Mouse (Mus musculus): ENCODE data around the gene Atp1a1. TPM values are rescaled to one million over a fixed set of nuclear protein-coding genes. Genes with fewer than 3 reads are reported as not detected.

Gene Atp1a1
- polyA plus RNA-seq, 1 experiment from 2014 or later, result 537 TPM

GRCm38 (mm10) chr3:101590380-101590779 is 14.1 kb downstream of the Atp1a1 start:
- H3K27ac ChIP-seq (replicated peaks in 1 of 2; ENCODE audit: control insufficient read depth in 1 of 2, insufficient read depth in 1 of 2, low read depth in 2 of 2, low read length in 2 of 2), result peak overlapping the region; percentile 17 to 66; a peak in 3 of 4 replicates
- H3K4me2 ChIP-seq (ENCODE audit: low read length), result no peak overlapping the region
- H3K4me3 ChIP-seq (ENCODE audit: control insufficient read depth in 1 of 2, insufficient read depth in 1 of 2, low read depth in 1 of 2, low read length in 2 of 2), result no peak overlapping the region
- ATAC-seq (ENCODE audit: insufficient number of reproducible peaks, insufficient read depth, low FRiP score, low read depth), result no peak
- peaks cover 35 to 71% of the 10 kb centered on the region in 2 experiments for H3K4me1 ChIP-seq (ENCODE audit: control insufficient read depth in 2 of 2, insufficient read depth in 2 of 2, low read length in 2 of 2)
- H3K9ac ChIP-seq (ENCODE audit: low read length), result 0 out of 2 replicates have a peak overlapping the region, but pooled peaks have one; percentile 10
- no peaks in the 10 kb centered on the region for H3K27me3 ChIP-seq (ENCODE audit: control insufficient read depth, insufficient read depth, low read length)
- peaks cover 100% of the 10 kb centered on the region for H3K36me3 ChIP-seq (ENCODE audit: control insufficient read depth, insufficient read depth, low read length)
- 83% methylated on average over 16 of the region's 16 CpGs for WGBS
- no peaks in the 10 kb centered on the region for H3K9me3 ChIP-seq (ENCODE audit: control insufficient read depth, low read length)

- WGBS, result 38% methylated on average over 7 of the region's 7 CpGs
- 0 out of 2 replicates have a peak overlapping the region, but pooled peaks have one; percentile 11 for H3K4me2 ChIP-seq (ENCODE audit: low read length)
- H3K27ac ChIP-seq (replicated peaks in 1 of 2; ENCODE audit: control insufficient read depth in 1 of 2, insufficient read depth in 1 of 2, low read depth in 2 of 2, low read length in 2 of 2), result peak overlapping the region; percentile 69 to 85
- H3K9ac ChIP-seq (ENCODE audit: low read length), result no peak overlapping the region; the same call in 1 of the 2 replicates
- peaks cover 100% of the 10 kb centered on the region for H3K36me3 ChIP-seq (ENCODE audit: control insufficient read depth, insufficient read depth, low read length)
- no peak overlapping the region for H3K4me3 ChIP-seq (ENCODE audit: control insufficient read depth in 1 of 2, insufficient read depth in 1 of 2, low read depth in 1 of 2, low read length in 2 of 2)
- ATAC-seq (ENCODE audit: insufficient number of reproducible peaks, insufficient read depth, low FRiP score, low read depth), result 0 out of 2 replicates have a peak, but pooled peaks have one; percentile 41
- no peaks in the 10 kb centered on the region for H3K27me3 ChIP-seq (ENCODE audit: control insufficient read depth, insufficient read depth, low read length)
- peaks cover 23 to 51% of the 10 kb centered on the region in 2 experiments for H3K4me1 ChIP-seq (ENCODE audit: control insufficient read depth in 2 of 2, insufficient read depth in 2 of 2, low read length in 2 of 2)
- no peaks in the 10 kb centered on the region for H3K9me3 ChIP-seq (ENCODE audit: control insufficient read depth, low read length)
Observed at GRCm38 (mm10) chr3:101588299-101588698, 16.2 kb downstream of the Atp1a1 start.

GRCm38 (mm10) chr3:101586794-101587193 is 17.7 kb downstream of the Atp1a1 start:
- Histone ChIP-seq H3K4me1 (ENCODE audit: control insufficient read depth in 2 of 2, insufficient read depth in 2 of 2, low read length in 2 of 2) (peaks cover 15 to 37% of the 10 kb centered on the region in 2 experiments), H3K9me3 (ENCODE audit: control insufficient read depth, low read length) (no peaks in the 10 kb centered on the region), H3K27ac (replicated peaks in 1 of 2; ENCODE audit: control insufficient read depth in 1 of 2, insufficient read depth in 1 of 2, low read depth in 2 of 2, low read length in 2 of 2) (peak overlapping the region in 1 of 2 experiments; percentile 85; a peak in 1 of 4 replicates), H3K27me3 (ENCODE audit: control insufficient read depth, insufficient read depth, low read length) (no peaks in the 10 kb centered on the region), H3K36me3 (ENCODE audit: control insufficient read depth, insufficient read depth, low read length) (peaks cover 100% of the 10 kb centered on the region), H3K9ac (ENCODE audit: low read length) (no peak overlapping the region), H3K4me3 (ENCODE audit: control insufficient read depth in 1 of 2, insufficient read depth in 1 of 2, low read depth in 1 of 2, low read length in 2 of 2) (no peak overlapping the region), H3K4me2 (ENCODE audit: low read length) (no peak overlapping the region)
- no peak for ATAC-seq (ENCODE audit: insufficient number of reproducible peaks, insufficient read depth, low FRiP score, low read depth)
- WGBS, result 88% methylated on average over 12 of the region's 12 CpGs

GRCm38 (mm10) chr3:101578072-101578471 is 26.4 kb downstream of the Atp1a1 start:
- Histone ChIP-seq H3K36me3 (ENCODE audit: control insufficient read depth, insufficient read depth, low read length) (peaks cover 90% of the 10 kb centered on the region), H3K9me3 (ENCODE audit: control insufficient read depth, low read length) (no peaks in the 10 kb centered on the region), H3K4me3 (ENCODE audit: control insufficient read depth in 1 of 2, insufficient read depth in 1 of 2, low read depth in 1 of 2, low read length in 2 of 2) (no peak overlapping the region), H3K4me1 (ENCODE audit: control insufficient read depth in 2 of 2, insufficient read depth in 2 of 2, low read length in 2 of 2) (peaks cover 4 to 14% of the 10 kb centered on the region in 2 experiments; a peak in 3 of 4 replicates), H3K9ac (ENCODE audit: low read length) (no peak overlapping the region), H3K27ac (replicated peaks in 1 of 2; ENCODE audit: control insufficient read depth in 1 of 2, insufficient read depth in 1 of 2, low read depth in 2 of 2, low read length in 2 of 2) (peak overlapping the region in 1 of 2 experiments; percentile 35; a peak in 1 of 4 replicates), H3K27me3 (ENCODE audit: control insufficient read depth, insufficient read depth, low read length) (no peaks in the 10 kb centered on the region), H3K4me2 (ENCODE audit: low read length) (no peak overlapping the region)
- 49% methylated on average over 3 of the region's 3 CpGs for WGBS
- no peak for ATAC-seq (ENCODE audit: insufficient number of reproducible peaks, insufficient read depth, low FRiP score, low read depth)

GRCm38 (mm10) chr3:101577361-101577760 is 27.1 kb downstream of the Atp1a1 start:
- no peaks in the 10 kb centered on the region for H3K9me3 ChIP-seq (ENCODE audit: control insufficient read depth, low read length)
- ATAC-seq (ENCODE audit: insufficient number of reproducible peaks, insufficient read depth, low FRiP score, low read depth), result no peak
- 49% methylated on average over 5 of the region's 5 CpGs for WGBS

GRCm38 (mm10) chr3:101575527-101576085 is 28.9 kb downstream of the Atp1a1 start:
- Histone ChIP-seq H3K4me1 (ENCODE audit: control insufficient read depth in 2 of 2, insufficient read depth in 2 of 2, low read length in 2 of 2) (peaks cover 16 to 29% of the 10 kb centered on the region in 2 experiments), H3K36me3 (ENCODE audit: control insufficient read depth, insufficient read depth, low read length) (peaks cover 65% of the 10 kb centered on the region), H3K4me2 (ENCODE audit: low read length) (no peak overlapping the region), H3K4me3 (ENCODE audit: control insufficient read depth in 1 of 2, insufficient read depth in 1 of 2, low read depth in 1 of 2, low read length in 2 of 2) (no peak overlapping the region), H3K9ac (ENCODE audit: low read length) (no peak overlapping the region), H3K27me3 (ENCODE audit: control insufficient read depth, insufficient read depth, low read length) (no peaks in the 10 kb centered on the region), H3K9me3 (ENCODE audit: control insufficient read depth, low read length) (no peaks in the 10 kb centered on the region), H3K27ac (replicated peaks in 1 of 2; ENCODE audit: control insufficient read depth in 1 of 2, insufficient read depth in 1 of 2, low read depth in 2 of 2, low read length in 2 of 2) (peak overlapping the region in 1 of 2 experiments; percentile 37; a peak in 1 of 4 replicates)
- no peak for ATAC-seq (ENCODE audit: insufficient number of reproducible peaks, insufficient read depth, low FRiP score, low read depth)
- WGBS, result 59% methylated on average over 9 of the region's 9 CpGs

More at GRCm38 (mm10) chr3:101577361-101577760, 27.1 kb downstream of the Atp1a1 start:
- H3K27ac ChIP-seq (replicated peaks in 1 of 2; ENCODE audit: control insufficient read depth in 1 of 2, insufficient read depth in 1 of 2, low read depth in 2 of 2, low read length in 2 of 2), result peak overlapping the region in 1 of 2 experiments; percentile 35; a peak in 1 of 4 replicates
- no peak overlapping the region for H3K4me3 ChIP-seq (ENCODE audit: control insufficient read depth in 1 of 2, insufficient read depth in 1 of 2, low read depth in 1 of 2, low read length in 2 of 2)
- H3K4me1 ChIP-seq (ENCODE audit: control insufficient read depth in 2 of 2, insufficient read depth in 2 of 2, low read length in 2 of 2), result peaks cover 9 to 21% of the 10 kb centered on the region in 2 experiments
- no peak overlapping the region for H3K4me2 ChIP-seq (ENCODE audit: low read length)
- no peaks in the 10 kb centered on the region for H3K27me3 ChIP-seq (ENCODE audit: control insufficient read depth, insufficient read depth, low read length)
- H3K36me3 ChIP-seq (ENCODE audit: control insufficient read depth, insufficient read depth, low read length), result peaks cover 83% of the 10 kb centered on the region
- no peak overlapping the region for H3K9ac ChIP-seq (ENCODE audit: low read length)

GRCm38 (mm10) chr3:101574463-101575193 is 29.9 kb downstream of the Atp1a1 start:
- WGBS, result 80% methylated on average over 3 of the region's 3 CpGs
- no peak for ATAC-seq (ENCODE audit: insufficient number of reproducible peaks, insufficient read depth, low FRiP score, low read depth)
- peak overlapping the region; percentile 8 to 37; a peak in 2 of 4 replicates for H3K27ac ChIP-seq (replicated peaks in 1 of 2; ENCODE audit: control insufficient read depth in 1 of 2, insufficient read depth in 1 of 2, low read depth in 2 of 2, low read length in 2 of 2)
- H3K27me3 ChIP-seq (ENCODE audit: control insufficient read depth, insufficient read depth, low read length), result no peaks in the 10 kb centered on the region
- H3K4me2 ChIP-seq (ENCODE audit: low read length), result no peak overlapping the region
- H3K9ac ChIP-seq (ENCODE audit: low read length), result no peak overlapping the region
- no peak overlapping the region for H3K4me3 ChIP-seq (ENCODE audit: control insufficient read depth in 1 of 2, insufficient read depth in 1 of 2, low read depth in 1 of 2, low read length in 2 of 2)
- peaks cover 56% of the 10 kb centered on the region for H3K36me3 ChIP-seq (ENCODE audit: control insufficient read depth, insufficient read depth, low read length)
- H3K4me1 ChIP-seq (ENCODE audit: control insufficient read depth in 2 of 2, insufficient read depth in 2 of 2, low read length in 2 of 2), result peaks cover 16 to 29% of the 10 kb centered on the region in 2 experiments
- H3K9me3 ChIP-seq (ENCODE audit: control insufficient read depth, low read length), result no peaks in the 10 kb centered on the region

All from heart, embryonic 14.5 days (tissue).